Mouse (Mus musculus): ENCODE results near the gene Ankrd66. TPM values are rescaled to one million over a fixed set of nuclear protein-coding genes. Genes with fewer than 3 reads are reported as not detected.
"Not testable (repeated sequence)": the region's sequence is repeated elsewhere in the genome, so short reads cannot be mapped to it uniquely, and the experiment has no call there.

Ankrd66 gene
- polyA plus RNA-seq, 1 experiment from 2014 or later = 0.16 TPM

DNA sequence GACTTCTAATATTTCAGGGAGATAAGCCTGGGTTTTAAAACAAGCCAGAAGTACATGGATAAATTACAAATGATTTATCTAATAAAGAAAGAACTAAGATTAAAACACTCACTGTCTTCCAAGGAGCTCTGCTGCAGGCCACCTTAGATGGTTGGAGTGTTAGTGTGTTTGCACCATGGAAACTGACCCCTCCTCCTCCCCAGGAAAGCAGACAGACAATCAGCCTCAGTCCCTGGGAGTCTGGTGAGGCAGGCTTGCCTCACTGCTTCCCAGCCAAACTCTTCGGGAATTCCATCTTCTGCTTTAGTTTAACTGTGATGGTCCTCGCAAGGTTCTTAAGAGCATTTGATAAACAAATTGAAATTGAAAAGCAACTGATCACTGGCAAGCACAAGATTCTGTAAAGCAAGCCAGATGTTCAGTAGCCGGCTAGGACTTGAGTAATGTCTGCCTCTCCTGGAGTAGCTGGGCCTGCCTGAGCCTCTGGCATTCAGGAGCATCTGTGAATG is 7.7 kb upstream of the Ankrd66 start:
- H3K9me3 ChIP-seq (ENCODE audit: control insufficient read depth, low read length) = no peaks in the 10 kb centered on the region
- no peaks in the 10 kb centered on the region for H3K27me3 ChIP-seq (ENCODE audit: control insufficient read depth, insufficient read depth, low read length)
- H3K4me2 ChIP-seq = no peak overlapping the region
- H3K4me1 ChIP-seq (ENCODE audit: control insufficient read depth, insufficient read depth, low read length) = no peaks in the 10 kb centered on the region
- 20% methylated on average over 3 of the region's 3 CpGs for WGBS
- ATAC-seq (ENCODE audit: low FRiP score) (no peak), DNase-seq (ENCODE audit: low spot score, missing footprints) (peak; percentile 85)
- H3K36me3 ChIP-seq (ENCODE audit: control insufficient read depth, insufficient read depth, low read length) = no peaks in the 10 kb centered on the region
- no peak overlapping the region for H3K9ac ChIP-seq (ENCODE audit: low read length)
- no peak overlapping the region for H3K27ac ChIP-seq (ENCODE audit: low read depth, low read length)
- H3K4me3 ChIP-seq (ENCODE audit: low read depth, low read length) = no peak overlapping the region

DNA sequence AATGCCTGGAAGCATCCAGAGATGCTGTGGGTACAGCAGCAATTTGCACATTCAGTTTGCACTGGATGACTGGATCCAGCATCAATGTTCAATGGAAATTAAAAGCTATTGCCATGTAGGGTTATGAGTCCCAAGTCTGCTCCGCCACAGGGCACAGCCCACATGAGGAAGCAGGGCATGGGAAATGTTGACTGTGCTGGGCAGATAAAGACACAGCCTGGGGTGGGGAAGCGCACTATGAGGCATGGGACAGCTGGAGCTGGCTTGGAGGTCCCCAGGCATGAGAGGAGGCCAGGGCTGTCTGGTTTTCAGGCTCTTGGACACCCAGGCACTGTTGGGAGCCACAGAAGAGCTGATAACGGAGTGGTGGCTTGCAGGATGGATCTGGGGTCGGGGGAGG is 601 bp upstream of the Ankrd66 start:
- Histone ChIP-seq H3K4me1 (ENCODE audit: control insufficient read depth, insufficient read depth, low read length) (no peaks in the 10 kb centered on the region), H3K4me3 (ENCODE audit: low read depth, low read length) (no peak overlapping the region), H3K4me2 (no peak overlapping the region), H3K9ac (ENCODE audit: low read length) (no peak overlapping the region), H3K9me3 (ENCODE audit: control insufficient read depth, low read length) (no peaks in the 10 kb centered on the region), H3K36me3 (ENCODE audit: control insufficient read depth, insufficient read depth, low read length) (no peaks in the 10 kb centered on the region), H3K27ac (ENCODE audit: low read depth, low read length) (no peak overlapping the region), H3K27me3 (ENCODE audit: control insufficient read depth, insufficient read depth, low read length) (no peaks in the 10 kb centered on the region)
- ATAC-seq (ENCODE audit: low FRiP score) (no peak), DNase-seq (ENCODE audit: low spot score, missing footprints) (no peak)
- 90% methylated on average over 4 of the region's 4 CpGs for WGBS

DNA sequence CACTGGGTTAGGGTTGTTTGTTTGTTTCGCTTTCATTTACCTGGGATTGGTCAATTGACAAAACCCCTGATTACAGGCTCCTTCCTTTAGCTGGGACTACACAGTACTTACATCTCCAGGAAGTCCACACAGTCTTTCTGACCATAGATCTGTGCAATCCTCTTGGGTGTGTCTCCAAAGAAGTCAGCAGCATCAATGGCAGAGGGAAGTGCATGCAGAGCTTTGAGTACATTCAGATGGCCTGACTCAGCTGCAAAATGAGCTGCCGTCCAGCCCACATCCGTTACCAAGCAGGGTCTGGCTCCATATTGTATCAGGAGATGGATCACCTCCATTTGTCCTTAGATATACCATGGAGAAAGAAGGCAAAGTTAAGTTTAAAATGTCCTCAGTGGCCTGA is 4.7 kb downstream of the Ankrd66 start:
- H3K36me3 ChIP-seq (ENCODE audit: control insufficient read depth, insufficient read depth, low read length) = no peaks in the 10 kb centered on the region
- H3K27me3 ChIP-seq (ENCODE audit: control insufficient read depth, insufficient read depth, low read length) = no peaks in the 10 kb centered on the region
- ATAC-seq (ENCODE audit: low FRiP score) (no peak), DNase-seq (ENCODE audit: low spot score, missing footprints) (peak; percentile 8)
- H3K9ac ChIP-seq (ENCODE audit: low read length) = no peak overlapping the region
- WGBS = 90% methylated on average over 3 of the region's 3 CpGs
- no peak overlapping the region for H3K4me3 ChIP-seq (ENCODE audit: low read depth, low read length)
- H3K27ac ChIP-seq (ENCODE audit: low read depth, low read length) = no peak overlapping the region
- peaks cover 5% of the 10 kb centered on the region for H3K4me1 ChIP-seq (ENCODE audit: control insufficient read depth, insufficient read depth, low read length)
- no peak overlapping the region for H3K4me2 ChIP-seq
- no peaks in the 10 kb centered on the region for H3K9me3 ChIP-seq (ENCODE audit: control insufficient read depth, low read length)

DNA sequence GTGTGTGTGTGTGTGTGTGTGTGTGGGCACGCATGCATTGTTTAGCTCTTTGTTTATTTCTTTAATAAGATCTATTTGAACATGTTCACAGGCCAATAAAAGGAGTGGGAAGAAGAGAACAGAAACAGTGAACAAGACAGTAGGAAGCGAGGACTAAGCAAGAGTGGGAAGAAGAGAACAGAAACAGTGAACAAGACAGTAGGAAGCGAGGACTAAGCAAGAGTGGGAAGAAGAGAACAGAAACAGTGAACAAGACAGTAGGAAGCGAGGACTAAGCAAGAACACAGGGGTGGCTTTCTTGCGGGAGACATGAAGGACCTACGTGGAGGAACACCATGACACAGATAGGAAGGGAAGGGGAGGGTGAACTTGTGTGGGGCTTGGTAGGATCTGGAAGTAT is 6.6 kb downstream of the Ankrd66 start:
- H3K9ac ChIP-seq (ENCODE audit: low read length); H3K9me3 ChIP-seq (ENCODE audit: control insufficient read depth, low read length); H3K4me1 ChIP-seq (ENCODE audit: control insufficient read depth, insufficient read depth, low read length); H3K36me3 ChIP-seq (ENCODE audit: control insufficient read depth, insufficient read depth, low read length); H3K27me3 ChIP-seq (ENCODE audit: control insufficient read depth, insufficient read depth, low read length); ATAC-seq (ENCODE audit: low FRiP score); H3K4me2 ChIP-seq; DNase-seq (ENCODE audit: low spot score, missing footprints); H3K4me3 ChIP-seq (ENCODE audit: low read depth, low read length); H3K27ac ChIP-seq (ENCODE audit: low read depth, low read length): not testable (repeated sequence)
- 96% methylated on average over 6 of the region's 6 CpGs for WGBS

DNA sequence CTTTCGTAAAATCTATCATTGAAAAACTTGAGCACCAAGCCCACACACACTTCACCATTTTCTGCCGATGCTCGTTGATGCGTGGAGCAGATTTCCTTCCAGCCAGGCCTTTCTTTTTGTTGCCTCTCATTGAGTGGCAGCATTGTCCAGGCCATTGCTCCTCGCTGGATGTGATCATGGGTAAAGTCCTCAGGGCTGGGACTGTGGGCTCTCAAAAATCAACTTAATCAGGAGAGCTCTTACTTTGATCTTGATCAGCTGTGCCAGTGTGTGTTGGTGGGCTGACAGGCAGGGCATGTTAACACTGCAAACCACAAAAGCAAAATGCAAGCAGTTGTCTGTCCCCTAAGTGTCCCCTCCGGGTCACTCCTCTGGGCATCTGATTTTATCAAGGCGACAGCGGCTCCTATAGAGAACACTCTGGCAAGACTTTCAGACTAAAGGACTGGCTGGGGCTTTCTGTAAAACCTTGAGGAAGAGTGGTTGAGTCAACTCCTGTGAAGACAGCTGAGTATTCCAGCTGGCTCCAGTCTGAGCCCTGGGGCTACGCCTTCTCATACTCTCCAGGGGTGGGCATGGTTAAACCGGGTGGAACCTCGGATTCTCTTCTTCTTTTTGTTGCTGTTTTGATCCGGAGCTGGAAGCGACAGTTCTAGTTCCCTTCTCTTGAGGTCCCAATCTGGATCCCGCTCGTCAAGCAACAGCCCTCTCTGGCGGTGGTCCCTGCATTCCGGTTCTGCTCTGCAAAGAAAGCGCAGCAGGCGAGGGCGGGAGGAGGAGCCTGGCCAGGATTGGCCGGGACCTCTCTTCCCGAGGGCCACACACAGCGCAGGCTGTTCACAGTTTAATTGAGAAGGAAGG is 8.8 kb downstream of the Ankrd66 start:
- H3K9ac ChIP-seq (ENCODE audit: low read length) = no peak overlapping the region
- DNase-seq (ENCODE audit: low spot score, missing footprints) = peak; percentile 94

DNA sequence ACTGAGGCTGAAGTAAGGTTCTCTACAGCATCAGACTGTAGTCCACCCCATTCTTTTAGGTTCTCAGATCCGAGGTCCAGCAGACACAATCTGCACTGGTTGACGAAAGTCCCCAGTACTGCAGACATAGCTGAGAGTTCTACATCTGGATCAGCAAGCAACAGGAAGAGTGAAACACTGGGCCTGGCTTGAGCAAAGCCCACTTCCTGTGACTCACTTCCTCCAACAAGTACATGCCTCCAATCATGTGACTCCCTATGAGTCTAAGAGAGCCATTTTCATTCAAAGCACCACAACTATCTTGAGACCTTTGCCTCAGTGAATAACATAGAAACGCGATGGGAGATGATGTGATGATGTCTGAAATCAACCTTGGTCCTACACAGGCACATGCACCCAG is 12.2 kb downstream of the Ankrd66 start:
- WGBS = 90% methylated on average over 4 of the region's 4 CpGs
- DNase-seq (ENCODE audit: low spot score, missing footprints) (peak; percentile 8), ATAC-seq (ENCODE audit: low FRiP score) (no peak)
- no peaks in the 10 kb centered on the region for H3K36me3 ChIP-seq (ENCODE audit: control insufficient read depth, insufficient read depth, low read length)
- H3K27me3 ChIP-seq (ENCODE audit: control insufficient read depth, insufficient read depth, low read length) = no peaks in the 10 kb centered on the region
- no peak overlapping the region for H3K4me3 ChIP-seq (ENCODE audit: low read depth, low read length)
- no peak overlapping the region for H3K27ac ChIP-seq (ENCODE audit: low read depth, low read length)
- H3K9me3 ChIP-seq (ENCODE audit: control insufficient read depth, low read length) = no peaks in the 10 kb centered on the region
- H3K9ac ChIP-seq (ENCODE audit: low read length) = no peak overlapping the region
- peaks cover 5% of the 10 kb centered on the region for H3K4me1 ChIP-seq (ENCODE audit: control insufficient read depth, insufficient read depth, low read length)
- no peak overlapping the region for H3K4me2 ChIP-seq

More for the DNA sequence above, 8.8 kb downstream of the Ankrd66 start:
- Histone ChIP-seq H3K4me3 (ENCODE audit: low read depth, low read length) (no peak overlapping the region), H3K4me2 (peak overlapping the region; percentile 32), H3K36me3 (ENCODE audit: control insufficient read depth, insufficient read depth, low read length) (no peaks in the 10 kb centered on the region), H3K4me1 (ENCODE audit: control insufficient read depth, insufficient read depth, low read length) (peaks cover 5% of the 10 kb centered on the region), H3K9me3 (ENCODE audit: control insufficient read depth, low read length) (no peaks in the 10 kb centered on the region), H3K27me3 (ENCODE audit: control insufficient read depth, insufficient read depth, low read length) (no peaks in the 10 kb centered on the region), H3K27ac (ENCODE audit: low read depth, low read length) (no peak overlapping the region)
- ATAC-seq (ENCODE audit: low FRiP score) = peak; percentile 91
- 8% methylated on average over 23 of the region's 23 CpGs for WGBS

DNA sequence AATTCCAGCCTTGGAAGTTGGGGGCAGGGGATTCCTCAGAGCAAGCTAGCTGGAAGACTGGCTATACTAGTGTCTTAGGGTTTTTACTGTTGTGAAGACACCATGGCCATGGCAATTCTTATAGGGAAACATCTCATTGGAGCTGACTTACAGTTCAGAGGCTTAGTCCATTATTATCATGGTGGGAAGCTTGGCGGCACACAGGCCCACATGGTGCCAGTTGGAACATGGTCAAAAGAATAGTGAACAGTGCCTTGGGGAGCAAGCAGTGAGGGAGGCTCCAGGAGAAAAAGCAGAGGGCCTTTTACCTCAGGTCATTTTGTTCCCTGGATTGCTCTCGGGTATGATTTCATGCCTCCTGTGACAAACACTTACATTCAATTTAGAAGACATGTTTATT is 12.9 kb downstream of the Ankrd66 start:
- no peak for ATAC-seq (ENCODE audit: low FRiP score)
- Histone ChIP-seq H3K9me3 (ENCODE audit: control insufficient read depth, low read length) (no peaks in the 10 kb centered on the region), H3K4me1 (ENCODE audit: control insufficient read depth, insufficient read depth, low read length) (peaks cover 5% of the 10 kb centered on the region), H3K9ac (ENCODE audit: low read length) (no peak overlapping the region), H3K36me3 (ENCODE audit: control insufficient read depth, insufficient read depth, low read length) (no peaks in the 10 kb centered on the region), H3K4me2 (no peak overlapping the region), H3K27ac (ENCODE audit: low read depth, low read length) (no peak overlapping the region), H3K4me3 (ENCODE audit: low read depth, low read length) (no peak overlapping the region), H3K27me3 (ENCODE audit: control insufficient read depth, insufficient read depth, low read length) (no peaks in the 10 kb centered on the region)
- peak; percentile 17 for DNase-seq (ENCODE audit: low spot score, missing footprints)
- WGBS = 85% methylated on average over 2 of the region's 2 CpGs

DNA sequence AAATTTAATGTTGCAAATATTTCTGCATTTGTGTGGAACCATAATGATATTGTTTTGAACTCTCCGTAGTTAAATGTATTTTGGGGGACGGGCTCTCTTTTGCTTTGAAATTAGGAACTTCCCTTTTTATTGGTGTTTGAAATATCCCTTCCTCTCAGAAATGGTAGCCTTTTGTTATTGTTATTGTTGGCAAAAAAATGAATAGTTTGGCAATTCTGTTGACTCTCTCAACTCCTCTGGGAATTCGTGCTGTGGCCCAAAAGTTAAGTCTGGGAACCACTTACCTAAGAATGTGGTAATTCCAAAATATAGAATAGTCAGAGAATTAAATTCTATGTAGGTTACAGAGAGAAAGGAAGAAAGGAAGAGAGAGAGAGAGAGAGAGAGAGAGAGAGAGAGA is 23.3 kb downstream of the Ankrd66 start:
- H3K9me3 ChIP-seq (ENCODE audit: control insufficient read depth, low read length) = no peaks in the 10 kb centered on the region
- H3K36me3 ChIP-seq (ENCODE audit: control insufficient read depth, insufficient read depth, low read length) = no peaks in the 10 kb centered on the region
- H3K4me1 ChIP-seq (ENCODE audit: control insufficient read depth, insufficient read depth, low read length) = no peaks in the 10 kb centered on the region
- no peak overlapping the region for H3K27ac ChIP-seq (ENCODE audit: low read depth, low read length)
- H3K4me3 ChIP-seq (ENCODE audit: low read depth, low read length) = no peak overlapping the region
- no peak overlapping the region for H3K4me2 ChIP-seq
- no peaks in the 10 kb centered on the region for H3K27me3 ChIP-seq (ENCODE audit: control insufficient read depth, insufficient read depth, low read length)
- WGBS = 93% methylated on average over 3 of the region's 3 CpGs
- ATAC-seq (ENCODE audit: low FRiP score) = no peak
- peak; percentile 21 for DNase-seq (ENCODE audit: low spot score, missing footprints)
- no peak overlapping the region for H3K9ac ChIP-seq (ENCODE audit: low read length)

DNA sequence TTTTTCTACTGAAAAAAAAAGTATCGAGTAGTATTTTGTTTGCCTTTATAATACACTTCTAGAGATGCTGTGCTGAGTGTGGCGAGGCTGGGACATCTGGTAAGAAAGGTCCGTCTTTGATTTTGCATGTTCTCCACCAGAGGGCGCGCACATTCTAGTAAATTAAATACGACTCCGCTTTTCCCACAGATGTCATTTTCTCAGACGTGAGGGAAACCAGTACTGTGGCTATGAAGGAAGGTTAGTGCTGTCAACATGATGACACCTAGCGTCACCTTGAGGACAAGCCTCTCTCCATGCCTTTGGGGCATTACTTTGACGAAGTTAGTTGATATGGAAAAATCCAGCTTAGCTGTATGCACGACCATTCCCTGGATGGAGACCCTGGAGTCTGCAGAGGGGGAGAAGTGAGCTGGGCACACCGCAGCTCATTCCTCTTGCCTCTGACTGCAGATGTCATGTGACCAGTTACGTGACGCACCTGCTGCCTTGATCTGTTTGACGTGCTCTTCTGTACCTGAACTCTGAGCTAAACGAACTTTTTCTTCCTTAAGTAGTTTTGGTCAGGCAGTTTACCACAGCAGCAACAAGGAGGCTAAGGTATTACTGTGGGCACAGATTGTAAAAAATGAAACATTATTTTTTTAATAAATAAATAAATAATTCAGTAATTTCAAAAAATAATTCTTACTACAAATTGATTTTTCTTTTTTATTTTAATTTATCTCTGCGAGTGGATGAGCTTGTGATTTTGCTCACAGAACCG is 24.6 kb downstream of the Ankrd66 start:
- Histone ChIP-seq H3K27me3 (ENCODE audit: control insufficient read depth, insufficient read depth, low read length) (no peaks in the 10 kb centered on the region), H3K36me3 (ENCODE audit: control insufficient read depth, insufficient read depth, low read length) (no peaks in the 10 kb centered on the region), H3K4me2 (no peak overlapping the region), H3K4me1 (ENCODE audit: control insufficient read depth, insufficient read depth, low read length) (no peaks in the 10 kb centered on the region), H3K9ac (ENCODE audit: low read length) (no peak overlapping the region), H3K4me3 (ENCODE audit: low read depth, low read length) (no peak overlapping the region), H3K27ac (ENCODE audit: low read depth, low read length) (no peak overlapping the region), H3K9me3 (ENCODE audit: control insufficient read depth, low read length) (no peaks in the 10 kb centered on the region)
- ATAC-seq (ENCODE audit: low FRiP score) (peak; percentile 67), DNase-seq (ENCODE audit: low spot score, missing footprints) (peak; percentile 96)
- WGBS = 32% methylated on average over 18 of the region's 18 CpGs
